Mouse (Mus musculus) 3134 (cell line): ENCODE measurements around the gene Abca9.

Experiments used
- DNase-seq: peaks from one replicate; pipeline ENCODE4 v3.0.0-alpha.2; 2011; ENCODE audit warnings: low spot score; ENCODE audit not compliant: insufficient read length; ENCODE audit errors: extremely low read depth

The Abca9 gene

GRCm38 (mm10) chr11:110072158-110072557 lies 95.8 kb downstream of the Abca9 start:
- no peak for DNase-seq

DNA sequence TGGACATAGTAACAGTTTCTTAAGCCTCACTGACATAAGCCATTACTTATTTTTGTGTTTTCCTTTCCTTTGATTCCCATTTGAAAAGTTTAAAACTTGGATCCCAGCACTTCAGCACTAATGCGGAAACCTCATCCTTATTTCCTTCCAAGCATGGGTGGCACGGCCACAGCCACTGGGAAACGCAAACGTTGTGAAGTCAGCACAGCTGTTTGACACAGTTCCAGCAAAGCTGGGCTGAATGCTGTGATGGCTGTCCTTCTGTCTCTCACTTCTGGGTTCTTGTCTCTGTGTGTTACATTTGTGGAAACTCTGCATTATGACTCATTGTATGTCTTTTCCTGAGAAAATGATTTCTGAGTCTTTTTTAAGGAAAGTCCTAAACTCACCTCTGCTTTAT lies 107.0 kb downstream of the Abca9 start:
- no peak for DNase-seq

- no peak for DNase-seq
Measured at GRCm38 (mm10) chr11:110060127-110060526, 107.9 kb downstream of the Abca9 start.

GRCm38 (mm10) chr11:110053681-110054080 lies 114.3 kb downstream of the Abca9 start:
- DNase-seq = no peak
